Mouse (Mus musculus) erythroid progenitor cell, adult 5-6 weeks (primary cell): Measurements from ENCODE around the gene AL732309.1. TPM values are rescaled to one million over a fixed set of nuclear protein-coding genes. Genes with fewer than 3 reads are reported as not detected.
A peak's percentile ranks its signal among the peaks of the same experiment; 100 is the strongest.

Source experiments
- ATAC-seq: replicated peaks from 2 replicates; pipeline ENCODE4 v1.8.0; 2016; ENCODE audit warnings: moderate number of reproducible peaks, mild to moderate bottlenecking, moderate TSS enrichment, inconsistent platforms; ENCODE audit not compliant: poor library complexity, low FRiP score, severe bottlenecking
- total RNA-seq, 2 experiments: library from RNA; stranded (forward) in 1 of 2; stranded (reverse) in 1 of 2; fragments of 150-400 nt in 1 of 2; fragments of 186-747, 209-891 nt in 1 of 2; gene quantifications; 2 replicates each; pipeline versions ENCODE4 v1.2.3 to v1.2.4; 2015 to 2017; ENCODE audit warnings: low replicate concordance in 2 of 2

AL732309.1 gene
- total RNA-seq, 2 experiments from 2014 or later, result 4.6 TPM; not detected in 1

DNA sequence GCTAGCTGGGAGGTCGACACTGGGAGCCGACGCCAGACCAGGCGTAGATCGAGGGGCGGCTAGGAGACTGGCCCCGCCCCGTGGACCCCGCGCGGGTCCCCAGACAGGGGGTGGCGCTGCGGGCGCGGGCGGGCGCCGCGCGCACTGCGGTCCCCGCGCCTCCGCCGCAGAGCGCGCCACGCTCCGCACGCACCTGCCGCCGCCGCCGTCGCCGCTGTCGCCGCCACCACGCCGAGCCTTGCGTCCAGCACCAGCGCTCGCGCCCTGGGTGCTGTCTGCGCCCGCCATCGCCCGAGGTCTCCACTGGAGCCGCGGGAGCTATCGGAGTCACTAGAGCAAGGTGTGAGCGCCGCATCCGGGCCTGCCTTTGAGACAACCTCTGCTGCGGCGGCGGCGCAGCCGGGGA is 4.6 kb downstream of the AL732309.1 start, which contains the start of the genes Rnf208 and Cysrt1:
TSS of gene Rnf208 (plus strand) at position 155 of the 406 bp plus-strand sequence.
TSS of gene Cysrt1 (minus strand) at position 352 of the 406 bp plus-strand sequence.
- no peak for ATAC-seq

DNA sequence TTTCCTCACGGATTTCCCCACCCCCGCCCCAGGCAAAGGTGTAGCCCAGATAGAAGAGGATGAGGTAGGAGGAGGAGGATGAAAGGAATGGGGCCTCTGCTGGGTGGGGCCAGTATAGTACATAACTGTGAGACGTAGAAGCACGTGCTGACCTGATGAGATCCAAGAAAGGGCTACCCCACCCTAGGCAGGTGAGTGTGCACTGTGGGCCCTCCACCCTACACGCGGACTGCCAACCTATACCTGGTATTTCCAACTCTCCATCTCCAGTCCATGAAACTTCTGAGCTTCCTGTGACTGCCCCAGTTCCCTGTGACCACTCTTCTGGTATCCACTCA is 5.3 kb downstream of the AL732309.1 start:
- ATAC-seq, result no peak

DNA sequence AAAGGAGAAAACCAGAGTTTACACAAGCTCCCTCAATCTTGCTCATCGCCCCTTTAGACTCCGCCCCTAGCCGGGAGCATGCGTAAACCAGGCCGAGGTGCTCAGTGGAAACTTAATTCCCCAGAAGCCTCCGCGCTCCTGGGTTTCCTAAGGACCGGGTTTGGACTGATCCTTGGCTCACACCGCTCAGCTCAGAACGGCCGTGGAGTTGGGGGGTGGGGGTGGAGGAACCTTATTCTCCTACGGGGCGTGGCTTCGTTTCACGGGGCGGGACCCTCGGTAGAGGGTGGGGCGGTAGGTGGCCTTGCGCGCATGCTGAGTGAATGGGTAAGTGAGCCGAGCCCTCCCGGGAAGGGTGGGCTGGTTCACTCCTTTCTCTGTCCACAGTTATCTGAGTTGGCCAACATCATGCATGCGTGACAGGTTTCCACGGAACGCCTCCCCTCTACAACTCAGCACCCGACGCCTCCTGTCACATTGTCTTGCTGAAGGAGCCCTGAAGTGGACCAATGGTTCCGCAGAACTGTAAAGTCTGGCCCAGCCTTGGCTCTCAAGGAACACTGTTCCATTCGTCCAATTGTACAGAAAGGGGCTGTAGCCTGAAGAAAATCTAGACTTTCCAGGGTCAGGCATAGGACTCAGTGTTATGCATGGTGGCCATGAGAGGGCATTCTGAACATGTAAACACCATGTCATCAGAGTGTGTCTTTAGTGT is 5.8 kb downstream of the AL732309.1 start:
- ATAC-seq, result peak; percentile 36; the same call in 1 of the 2 replicates

DNA sequence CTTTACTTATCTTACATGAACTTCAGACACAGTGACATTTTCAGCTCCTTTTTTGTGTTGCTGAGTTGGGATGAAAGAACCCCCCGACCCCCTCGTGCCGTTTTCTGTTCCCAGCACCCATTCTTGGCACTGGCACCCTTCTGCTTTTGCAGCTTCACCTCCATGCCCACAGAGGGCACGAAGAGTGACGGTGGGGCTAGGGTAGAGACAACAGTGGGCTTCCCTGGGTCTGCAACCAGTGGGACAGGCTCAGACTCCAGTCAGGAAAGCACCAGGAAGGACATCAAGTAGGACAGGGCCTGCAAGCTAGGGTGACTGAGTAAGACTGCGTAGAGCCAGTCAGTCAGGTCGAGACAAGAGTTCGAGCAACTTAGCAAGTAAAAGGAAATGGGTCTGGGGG is 6.4 kb downstream of the AL732309.1 start:
- ATAC-seq, result no peak

DNA sequence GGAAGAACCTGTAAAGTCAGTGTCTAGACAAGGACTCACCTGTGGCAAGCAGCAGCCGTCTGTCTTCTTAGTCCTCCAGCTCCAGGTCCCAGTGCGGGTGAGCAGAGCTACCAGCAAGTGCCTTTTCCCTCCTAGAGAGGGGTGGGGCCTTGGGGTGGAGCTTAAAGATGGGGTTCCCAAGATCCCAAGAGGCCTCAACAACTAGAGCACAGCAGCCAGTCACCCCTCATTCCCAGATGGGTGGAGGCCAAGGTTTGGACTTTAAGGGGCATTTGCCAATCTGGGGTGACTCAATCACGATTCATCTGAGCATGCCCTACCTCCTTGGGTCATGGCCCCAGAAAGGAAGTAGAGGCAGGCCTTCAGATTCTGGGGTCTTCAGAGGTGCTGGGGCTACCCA is 6.9 kb downstream of the AL732309.1 start:
- ATAC-seq, result no peak

DNA sequence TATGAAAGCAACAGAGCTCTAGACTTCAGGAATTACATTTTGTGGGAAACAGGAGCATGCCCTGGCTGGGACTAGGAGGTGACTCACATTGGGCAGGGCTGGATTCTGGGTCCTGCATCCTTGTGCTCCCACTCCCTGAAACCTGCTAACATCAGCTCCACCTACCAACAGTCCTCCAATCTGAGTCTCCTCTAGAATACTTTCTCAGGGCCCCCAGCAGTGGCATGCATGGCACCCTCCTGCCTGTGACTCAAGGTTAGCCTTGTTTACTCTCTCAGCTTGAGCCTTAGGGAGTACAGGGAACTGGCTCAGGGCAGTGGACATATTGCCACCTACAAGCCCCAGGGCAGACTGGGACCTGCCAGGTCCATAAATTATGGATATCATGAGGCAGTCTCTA is 8.6 kb downstream of the AL732309.1 start:
- no peak for ATAC-seq

DNA sequence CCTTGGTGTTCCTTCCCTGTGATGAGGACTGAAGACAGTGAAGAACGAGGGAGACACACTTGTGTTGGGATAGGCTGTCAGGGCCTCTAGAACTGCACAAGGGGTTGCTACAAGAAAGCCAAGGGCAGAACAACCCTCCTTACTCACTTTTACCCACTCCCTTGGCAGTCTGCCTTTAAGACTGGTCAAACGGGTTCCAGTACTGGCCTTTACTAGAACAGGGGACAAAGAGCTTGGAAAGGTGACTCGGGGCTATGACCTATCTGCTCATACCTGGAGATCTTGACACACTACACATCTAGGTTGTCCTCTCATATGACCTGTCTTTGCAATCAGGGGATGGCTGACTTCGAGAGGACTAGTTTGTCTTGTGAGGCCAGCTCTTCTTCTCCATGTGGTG is 9.1 kb downstream of the AL732309.1 start:
- ATAC-seq, result no peak

DNA sequence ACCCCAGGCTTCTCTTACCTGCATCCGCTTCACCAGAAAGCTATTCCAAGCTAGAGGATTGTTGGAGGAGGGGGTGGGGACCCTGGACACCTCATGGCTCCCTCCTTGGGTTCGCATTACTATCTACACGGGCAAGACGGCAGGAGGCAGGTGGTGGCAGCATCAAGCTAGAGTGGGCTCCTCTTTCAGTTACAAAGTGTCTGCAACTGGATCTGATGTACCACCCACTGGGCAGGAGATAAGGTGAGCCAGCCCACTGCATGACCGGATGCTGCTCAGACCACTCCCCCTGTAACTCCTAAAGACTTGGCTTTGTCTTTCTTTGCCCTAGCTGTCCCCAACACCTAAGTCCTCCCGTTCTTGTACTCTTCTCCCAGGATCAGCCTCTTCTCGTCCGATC is 10.0 kb downstream of the AL732309.1 start, which contains the start of gene Rnf224:
TSS of gene Rnf224 (minus strand) at position 174 of the 400 bp plus-strand sequence.
- no peak for ATAC-seq

DNA sequence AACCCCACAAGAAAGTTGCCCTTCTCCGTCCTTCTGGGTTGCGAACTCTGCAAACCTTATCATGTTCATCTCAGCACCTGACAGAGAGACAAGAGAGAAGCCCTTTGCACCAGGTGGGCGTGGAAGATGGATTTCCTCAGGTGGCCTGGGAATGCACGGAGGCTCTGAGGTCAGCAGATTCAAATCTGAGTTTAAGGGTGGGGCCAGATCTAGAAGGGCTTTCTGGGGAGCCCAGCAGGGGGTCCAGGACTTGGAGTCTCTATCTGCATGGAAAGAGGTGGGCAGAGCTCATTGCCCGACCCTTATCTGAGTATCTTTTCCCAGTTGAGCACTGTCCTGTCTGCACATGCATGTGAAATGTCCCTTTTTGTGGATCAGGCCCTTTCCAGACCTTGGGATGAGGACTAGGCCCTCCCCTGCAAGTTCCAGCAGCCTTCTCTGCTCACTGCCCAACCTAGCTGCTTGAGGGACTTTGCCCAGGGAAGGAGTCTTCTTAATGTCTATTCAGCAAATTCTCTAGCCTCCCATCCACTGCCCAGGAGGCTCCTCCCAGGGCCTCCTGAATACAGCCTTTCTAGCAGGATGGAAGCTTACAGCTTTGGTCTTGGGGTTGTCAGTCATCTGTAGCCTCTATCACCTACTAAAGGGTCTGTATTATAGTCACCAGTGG is 12.0 kb downstream of the AL732309.1 start:
- no peak for ATAC-seq

DNA sequence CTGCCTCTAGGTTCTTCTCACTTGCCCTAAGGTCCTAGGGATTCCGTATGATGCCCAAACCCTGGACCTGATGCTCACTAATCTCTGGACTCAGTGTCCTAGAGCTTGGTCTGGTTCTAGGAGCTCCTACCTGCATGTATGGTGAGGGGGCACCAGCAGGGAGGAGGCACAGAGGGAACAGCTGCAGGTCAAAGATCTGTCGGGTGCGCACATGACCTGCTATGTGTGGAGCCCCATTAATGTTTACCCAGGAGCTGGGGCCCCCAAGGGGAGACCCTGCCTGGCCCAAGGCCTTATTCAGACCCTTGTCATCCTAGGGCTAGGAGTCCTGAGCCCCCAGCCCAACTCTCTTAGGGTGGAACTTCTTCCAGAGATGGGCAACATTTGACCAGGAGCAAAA is 12.6 kb downstream of the AL732309.1 start, which contains the start of gene Slc34a3:
TSS of gene Slc34a3 (minus strand) at position 315 of the 400 bp plus-strand sequence.
- no peak for ATAC-seq

DNA sequence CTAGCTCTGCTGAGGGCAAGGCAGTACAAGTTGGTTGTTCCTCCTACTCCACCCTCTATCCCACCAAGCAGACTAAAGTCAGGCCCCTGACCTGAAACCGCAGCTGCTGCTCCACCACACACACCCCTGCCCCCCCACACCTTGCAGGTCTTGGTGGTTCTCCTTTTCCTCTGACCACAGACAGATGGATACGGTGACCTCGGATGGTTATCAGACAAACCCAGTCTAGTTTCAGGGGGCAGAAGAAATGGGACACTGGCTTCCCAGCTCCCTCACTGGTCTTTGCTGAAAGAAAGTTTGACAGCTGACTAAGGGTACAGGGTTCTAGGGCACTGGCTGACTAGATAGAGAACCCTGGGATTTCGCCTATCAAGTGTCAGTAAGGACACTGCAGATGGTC is 13.2 kb downstream of the AL732309.1 start:
- ATAC-seq, result no peak

DNA sequence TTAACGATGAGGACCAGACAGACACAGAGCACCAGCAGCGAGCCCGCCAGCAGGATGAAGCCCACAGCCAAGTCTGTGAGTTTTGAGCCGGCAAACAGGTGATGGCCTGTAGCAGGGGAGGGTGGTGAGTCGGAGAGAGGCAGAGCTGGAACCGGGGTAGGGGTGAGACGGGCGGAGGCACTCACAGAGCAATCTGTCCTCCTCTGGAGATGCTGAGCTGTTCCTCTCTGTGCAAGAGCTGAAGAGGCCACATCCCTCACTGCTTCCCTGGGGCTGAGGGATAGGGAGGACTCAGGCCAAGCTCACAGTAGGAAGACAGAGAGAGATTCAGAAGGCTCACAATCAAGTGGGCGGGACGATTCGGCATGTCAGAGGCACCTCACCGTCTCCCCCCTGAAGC is 15.6 kb downstream of the AL732309.1 start:
- no peak for ATAC-seq

DNA sequence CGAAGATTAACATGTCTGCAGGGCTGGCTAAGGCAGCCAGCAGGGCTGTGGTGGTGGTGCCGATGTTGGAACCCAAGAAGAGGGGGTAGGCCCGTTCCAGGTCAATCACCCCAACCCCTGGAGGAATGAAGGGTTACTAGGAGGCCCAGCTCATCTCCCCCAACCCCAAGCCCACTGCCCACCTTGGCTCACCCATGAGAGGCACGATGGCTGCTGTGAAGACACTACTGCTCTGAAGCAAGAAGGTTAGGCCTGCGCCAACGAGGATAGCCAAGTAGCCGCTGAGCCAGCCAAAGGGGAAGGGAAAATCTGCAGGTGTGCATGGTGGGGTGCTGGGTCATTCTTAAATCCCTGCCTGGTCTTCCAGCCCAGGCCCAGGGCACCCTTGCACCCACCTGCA is 16.1 kb downstream of the AL732309.1 start:
- ATAC-seq, result no peak

DNA sequence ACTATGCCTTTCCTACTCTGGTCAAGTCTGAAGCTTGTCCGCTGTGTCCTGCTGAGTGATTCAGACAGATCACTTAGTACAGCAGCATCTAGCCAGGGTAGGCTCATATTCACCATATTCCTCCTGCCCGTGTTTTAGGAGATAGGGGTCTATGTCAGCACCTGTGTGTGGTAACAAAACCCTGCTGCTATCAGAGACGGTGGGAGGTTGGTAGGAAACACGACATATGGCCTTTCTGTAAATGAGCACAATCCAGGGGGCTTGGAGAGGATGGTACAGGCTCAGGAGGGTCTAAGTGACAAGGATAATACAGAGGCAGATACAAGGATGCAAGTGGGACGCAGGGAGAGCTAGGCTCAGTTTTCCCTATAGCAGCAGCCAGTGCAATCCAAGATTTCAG is 17.1 kb downstream of the AL732309.1 start:
- no peak for ATAC-seq

DNA sequence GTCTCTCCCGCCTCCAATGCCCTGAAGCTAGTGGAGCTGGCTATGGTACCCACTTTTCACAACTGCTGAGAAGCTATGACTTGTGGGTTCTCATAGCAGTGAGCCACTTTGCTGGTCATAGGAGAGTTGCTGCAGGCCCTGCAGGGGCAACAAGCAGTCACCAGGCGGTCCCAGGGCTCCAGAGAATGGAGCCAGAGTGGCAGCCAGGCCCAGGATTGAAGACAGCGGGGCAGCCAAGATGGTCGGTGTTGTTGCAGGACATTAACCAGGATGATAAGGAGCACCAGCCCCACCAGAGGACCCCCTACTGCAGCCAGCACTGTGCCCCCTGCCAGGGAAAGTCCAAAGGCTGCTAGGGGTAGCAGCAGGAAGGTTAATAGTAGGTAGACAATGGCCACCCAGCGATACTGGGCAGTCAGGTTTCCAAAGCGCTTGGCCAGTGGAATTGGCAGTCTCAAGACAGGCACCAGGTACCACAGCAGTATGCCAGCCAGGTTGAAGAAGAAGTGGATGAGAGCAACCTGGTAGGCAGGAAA is 17.6 kb downstream of the AL732309.1 start:
- ATAC-seq, result no peak

DNA sequence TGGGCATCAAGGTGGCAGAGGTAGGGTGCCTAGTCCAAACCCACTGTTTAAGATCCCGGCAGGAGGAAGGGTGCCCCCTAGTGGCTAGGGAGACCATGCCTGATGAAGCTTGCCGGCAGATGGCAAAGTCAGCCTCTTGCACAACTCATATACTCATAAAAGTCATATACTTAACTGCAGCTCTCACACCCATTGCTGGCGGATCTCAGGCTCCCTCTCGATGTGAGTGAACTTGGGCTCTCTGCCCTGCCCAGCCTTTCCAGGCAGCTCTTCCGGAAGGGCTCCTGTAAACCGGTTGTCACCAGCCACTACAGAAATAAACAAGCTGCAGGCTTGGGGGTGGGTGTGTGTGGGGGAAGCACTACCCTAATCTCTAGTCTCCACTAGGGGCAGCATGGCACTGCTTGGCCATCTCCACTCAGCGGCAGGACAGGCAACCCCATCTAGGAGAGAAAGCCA is 18.2 kb downstream of the AL732309.1 start:
- peak; percentile 53 for ATAC-seq

DNA sequence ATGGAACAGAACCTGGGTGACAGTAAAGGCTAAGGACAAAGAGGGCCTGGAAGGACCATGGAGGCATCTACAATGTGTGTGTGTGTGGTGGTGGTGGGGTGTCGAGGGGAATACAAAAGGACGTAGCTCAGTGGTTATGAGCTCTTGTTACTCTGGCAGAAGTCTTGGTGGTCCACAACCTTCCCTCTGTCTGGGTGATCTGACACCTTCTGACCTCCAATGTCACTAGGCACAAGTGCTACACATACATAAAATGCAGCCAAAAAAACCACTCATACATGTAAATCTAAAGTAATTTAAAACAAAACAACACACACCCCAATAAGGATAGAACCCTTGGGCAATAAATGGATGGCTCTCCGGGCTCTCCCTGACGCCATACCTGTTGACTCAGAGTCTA is 19.3 kb downstream of the AL732309.1 start:
- ATAC-seq, result no peak

DNA sequence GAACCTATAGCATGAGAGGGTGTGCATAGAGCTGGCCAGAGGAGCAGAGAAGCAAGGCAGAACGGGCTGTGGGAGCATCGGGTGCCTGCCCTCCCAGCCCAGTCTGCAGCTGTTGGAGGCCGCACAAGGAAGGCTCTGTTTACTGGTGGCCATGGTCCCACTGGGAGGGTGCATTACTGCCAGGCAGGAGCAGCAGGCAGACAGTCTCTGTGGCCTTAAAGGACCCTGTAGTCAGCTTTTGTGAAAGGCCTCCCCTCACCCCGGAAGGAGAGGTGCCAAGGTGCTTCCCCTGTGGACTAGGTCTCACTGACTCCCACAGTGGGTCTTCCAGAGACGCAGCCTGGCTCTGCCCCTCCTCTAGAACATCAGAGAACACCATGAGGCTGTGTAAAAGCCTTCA is 19.8 kb downstream of the AL732309.1 start:
- no peak for ATAC-seq

DNA sequence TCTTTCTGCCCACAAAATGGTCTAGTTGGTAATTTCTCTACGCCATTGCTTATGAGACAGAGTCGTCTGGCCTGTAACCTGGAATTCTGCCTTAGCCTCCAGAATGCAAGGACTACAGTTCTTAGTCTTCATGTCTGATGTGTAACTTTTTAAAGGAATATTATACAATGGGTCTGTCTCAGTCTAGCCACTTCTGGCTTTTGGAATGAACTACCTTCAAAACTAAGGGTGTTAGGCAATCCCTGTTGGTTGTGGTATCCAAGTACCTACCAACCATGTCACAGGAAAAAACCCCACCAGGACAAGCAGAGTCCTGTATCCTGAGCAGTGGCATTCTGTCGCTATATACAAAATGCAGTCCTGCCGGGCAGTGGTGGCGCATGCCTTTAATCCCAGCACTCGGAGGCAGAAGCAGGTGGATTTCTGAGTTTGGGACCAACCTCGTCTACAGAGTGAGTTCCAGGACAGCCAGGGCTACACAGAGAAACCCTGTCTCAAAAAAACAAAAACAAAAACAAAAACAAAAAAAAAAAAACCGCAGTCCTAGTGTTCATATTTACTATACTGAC is 20.8 kb downstream of the AL732309.1 start:
- no peak for ATAC-seq
